Mouse (Mus musculus): ENCODE data around the gene Cnnm3.

Cnnm3 gene

DNA sequence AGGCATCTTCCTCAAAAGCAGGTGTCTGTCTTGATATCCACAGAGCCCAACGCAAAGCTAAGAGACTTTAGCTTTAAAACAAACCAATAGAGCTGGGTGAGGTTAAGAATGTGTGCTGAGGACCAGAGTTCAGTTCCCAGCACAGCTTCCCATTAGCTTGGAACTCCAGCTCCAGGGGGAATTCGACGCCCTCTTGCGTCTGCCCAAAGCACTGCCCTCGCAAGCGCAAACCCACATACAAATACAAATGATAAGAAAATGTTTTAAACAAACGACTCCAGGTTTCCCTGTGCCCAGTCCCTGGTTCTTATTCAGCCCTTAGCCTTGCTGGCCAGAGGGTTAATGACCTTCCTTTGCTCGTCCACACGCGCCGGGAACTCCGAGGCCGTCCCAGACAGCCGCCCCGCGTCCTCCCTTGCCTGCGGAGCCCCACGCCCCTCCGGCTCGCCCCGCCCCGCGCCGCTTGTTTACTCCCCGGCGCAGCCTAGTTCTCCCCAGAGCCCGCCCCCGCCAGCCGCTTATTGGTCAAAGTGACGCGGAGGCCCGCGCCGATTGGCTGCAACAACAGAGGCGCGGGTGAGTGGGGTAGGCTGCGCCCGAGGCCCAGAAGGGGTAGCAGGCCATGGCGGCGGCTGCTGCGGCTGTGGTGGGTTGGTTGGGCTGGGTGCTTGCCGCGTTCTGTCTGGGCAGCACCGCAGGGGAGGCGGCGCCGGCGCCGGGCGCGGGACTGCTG lies at the start of gene Cnnm3:
Cnnm3 (plus strand) TSS at position 579 of the 733 bp plus-strand sequence.
- DNase-seq (ENCODE audit: low spot score), result peak; percentile 96

DNA sequence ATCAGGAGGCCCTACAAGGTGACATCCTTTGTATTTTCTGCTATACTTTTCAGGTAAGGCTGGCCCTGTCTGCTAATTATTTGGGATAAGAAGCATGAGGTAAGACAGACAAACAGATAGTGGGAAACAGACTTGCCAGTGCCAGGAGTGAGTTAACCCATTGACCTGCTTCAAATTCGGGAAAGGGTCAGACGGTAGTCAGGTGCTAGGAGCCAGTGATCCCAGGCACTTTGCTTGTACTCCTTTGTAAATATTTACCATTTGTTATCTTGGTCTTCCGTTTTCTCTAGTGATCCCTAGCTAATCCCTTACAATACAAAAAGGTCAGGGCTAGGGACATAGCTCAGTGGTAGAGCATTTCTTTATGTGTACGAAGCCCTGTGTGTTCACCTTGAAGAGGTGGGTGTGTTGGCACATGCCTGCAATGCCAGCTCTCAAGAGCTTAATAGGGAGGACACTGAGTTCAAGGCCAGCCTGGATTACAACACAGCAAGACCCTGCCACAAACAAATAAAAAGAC lies 46.0 kb upstream of the Cnnm3 start:
- DNase-seq (ENCODE audit: low spot score), result no peak

- DNase-seq (ENCODE audit: low spot score), result no peak
Measured at GRCm38 (mm10) chr1:36467446-36467845, 44.2 kb upstream of the Cnnm3 start.

DNA sequence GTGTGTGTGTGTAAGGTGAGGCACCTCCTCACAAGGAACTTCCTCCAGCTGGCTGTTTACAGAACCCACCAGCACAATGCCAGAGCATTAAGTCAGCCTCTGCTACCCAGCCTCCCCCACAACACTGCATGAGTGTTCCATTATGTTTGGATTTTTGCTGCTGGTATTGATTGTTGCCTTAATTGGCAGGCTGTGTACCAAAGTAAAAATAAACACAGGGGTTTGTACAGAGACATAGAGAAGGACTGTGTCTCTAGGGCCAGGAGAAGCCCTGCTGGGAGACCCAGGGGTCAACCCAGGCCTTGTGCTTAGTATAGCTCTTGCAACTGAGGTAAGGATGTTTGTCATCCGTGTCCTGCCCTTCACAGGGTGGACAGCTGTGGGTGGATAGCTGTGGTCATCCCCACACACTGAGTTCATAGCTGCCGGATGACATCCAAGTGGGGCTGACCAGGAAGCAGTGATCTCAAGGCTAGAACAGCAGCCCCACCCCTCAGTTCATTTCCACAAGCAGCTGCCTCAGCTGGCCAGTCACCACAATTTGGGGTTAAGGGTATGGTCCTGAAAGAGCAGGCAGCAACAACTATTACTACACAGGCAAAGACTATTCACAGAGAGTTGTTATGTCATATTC lies 41.7 kb upstream of the Cnnm3 start:
- DNase-seq (ENCODE audit: low spot score), result no peak

DNA sequence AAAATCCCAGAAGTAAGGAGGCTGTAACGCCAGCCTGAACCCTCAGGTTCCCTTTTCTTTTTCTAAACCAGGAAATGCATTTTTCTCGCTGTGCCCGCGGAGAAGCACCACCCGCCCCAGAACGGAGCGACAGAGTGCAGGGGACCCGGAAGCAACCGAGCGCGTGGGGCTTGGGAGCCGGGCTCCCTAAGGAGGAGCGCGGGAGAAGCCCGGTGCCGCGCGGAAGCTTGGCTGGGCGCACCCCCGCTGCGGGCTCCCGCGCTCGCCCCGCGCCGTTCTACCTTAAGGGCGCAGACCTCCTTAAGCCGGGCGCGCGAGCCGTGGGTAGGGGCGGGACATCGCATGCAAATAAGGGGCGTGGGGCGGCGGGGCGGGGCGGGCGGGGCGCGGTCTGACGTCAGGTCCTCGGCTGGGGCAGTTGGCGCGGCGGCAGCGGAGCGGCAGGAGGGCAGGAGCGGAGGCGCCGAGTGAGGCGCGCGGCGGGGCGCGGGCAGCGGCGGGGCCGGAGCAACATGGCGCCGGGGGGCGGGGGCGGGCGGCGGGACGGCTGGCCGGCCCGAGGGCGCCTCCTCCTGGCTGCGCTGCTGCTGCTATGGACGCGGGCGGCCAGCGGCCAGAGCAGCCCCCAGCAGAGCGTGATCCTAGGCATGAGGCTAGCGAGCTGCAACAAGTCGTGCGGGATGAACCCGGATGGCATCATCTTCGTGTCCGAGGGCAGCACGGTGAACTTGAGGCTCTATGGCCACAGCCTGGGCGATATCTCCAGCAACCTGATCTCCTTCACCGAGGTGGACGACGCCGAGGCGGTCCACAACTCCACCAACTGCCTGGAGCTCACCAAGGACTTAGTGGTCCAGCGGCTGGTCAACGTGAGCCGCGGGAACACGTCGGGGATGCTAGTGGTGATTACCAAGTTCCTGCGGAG lies 40.2 kb upstream of the Cnnm3 start, which contains the start of gene Cnnm4:
Cnnm4 (plus strand) TSS at position 440 of the 925 bp plus-strand sequence.
- peak; percentile 70 for DNase-seq (ENCODE audit: low spot score)

GRCm38 (mm10) chr1:36472106-36472440 lies 39.6 kb upstream of the Cnnm3 start:
- DNase-seq (ENCODE audit: low spot score), result no peak

- no peak for DNase-seq (ENCODE audit: low spot score)
Measured at GRCm38 (mm10) chr1:36473211-36473780, 38.4 kb upstream of the Cnnm3 start.

DNA sequence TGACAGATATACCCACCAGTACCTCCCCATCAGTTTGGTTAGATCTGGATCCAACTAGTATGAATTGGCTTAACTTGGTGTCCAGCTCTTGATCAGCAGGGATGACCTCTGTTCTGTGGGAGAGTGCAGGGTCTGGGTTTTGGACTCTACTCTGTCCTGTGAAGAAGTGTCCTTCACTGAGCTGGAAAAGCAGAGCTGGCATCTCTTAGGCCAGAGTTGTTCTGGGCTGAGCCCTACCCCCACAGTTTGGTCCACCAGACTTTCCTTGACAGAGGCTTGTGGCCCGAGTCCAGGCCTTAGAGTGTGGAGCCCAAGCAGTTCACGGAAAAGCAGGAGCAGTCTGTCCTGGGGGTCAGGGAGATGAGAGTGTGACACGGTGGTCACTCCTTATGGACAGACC lies 37.0 kb upstream of the Cnnm3 start:
- DNase-seq (ENCODE audit: low spot score), result no peak

DNA sequence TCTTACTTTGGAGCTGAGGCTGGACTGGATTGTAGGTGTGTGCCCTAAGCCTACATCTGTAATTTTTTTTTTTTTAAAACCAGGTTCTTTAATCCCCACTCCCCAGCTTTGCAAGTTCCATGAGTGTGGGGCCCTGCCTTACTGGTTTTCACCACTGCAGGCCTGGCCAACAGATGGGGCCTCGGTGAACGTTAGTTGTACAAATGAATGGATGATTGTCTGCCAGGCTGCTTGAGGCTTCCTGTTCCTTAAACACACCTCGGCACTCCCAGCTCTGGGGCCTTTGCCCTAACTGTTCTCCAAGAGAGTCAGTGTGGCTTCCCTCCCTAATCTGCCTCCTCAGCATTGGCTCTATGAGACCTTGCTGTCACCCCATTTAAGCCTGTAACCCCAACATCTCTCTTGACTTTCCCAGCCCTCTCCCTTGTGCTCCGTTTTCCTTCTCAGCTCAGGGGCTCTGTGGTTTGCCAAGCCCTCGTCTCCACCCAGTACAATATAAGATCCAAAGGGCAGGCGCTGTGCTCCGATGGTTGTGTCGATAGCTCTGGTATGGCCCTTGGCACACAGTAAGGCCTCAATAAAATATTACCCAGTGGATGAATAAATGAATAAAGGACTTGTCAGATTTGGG lies 36.1 kb upstream of the Cnnm3 start:
- DNase-seq (ENCODE audit: low spot score), result no peak

GRCm38 (mm10) chr1:36476426-36476825 lies 35.2 kb upstream of the Cnnm3 start:
- DNase-seq (ENCODE audit: low spot score), result no peak

- DNase-seq (ENCODE audit: low spot score), result no peak
Measured at GRCm38 (mm10) chr1:36478343-36478795, 33.3 kb upstream of the Cnnm3 start.

DNA sequence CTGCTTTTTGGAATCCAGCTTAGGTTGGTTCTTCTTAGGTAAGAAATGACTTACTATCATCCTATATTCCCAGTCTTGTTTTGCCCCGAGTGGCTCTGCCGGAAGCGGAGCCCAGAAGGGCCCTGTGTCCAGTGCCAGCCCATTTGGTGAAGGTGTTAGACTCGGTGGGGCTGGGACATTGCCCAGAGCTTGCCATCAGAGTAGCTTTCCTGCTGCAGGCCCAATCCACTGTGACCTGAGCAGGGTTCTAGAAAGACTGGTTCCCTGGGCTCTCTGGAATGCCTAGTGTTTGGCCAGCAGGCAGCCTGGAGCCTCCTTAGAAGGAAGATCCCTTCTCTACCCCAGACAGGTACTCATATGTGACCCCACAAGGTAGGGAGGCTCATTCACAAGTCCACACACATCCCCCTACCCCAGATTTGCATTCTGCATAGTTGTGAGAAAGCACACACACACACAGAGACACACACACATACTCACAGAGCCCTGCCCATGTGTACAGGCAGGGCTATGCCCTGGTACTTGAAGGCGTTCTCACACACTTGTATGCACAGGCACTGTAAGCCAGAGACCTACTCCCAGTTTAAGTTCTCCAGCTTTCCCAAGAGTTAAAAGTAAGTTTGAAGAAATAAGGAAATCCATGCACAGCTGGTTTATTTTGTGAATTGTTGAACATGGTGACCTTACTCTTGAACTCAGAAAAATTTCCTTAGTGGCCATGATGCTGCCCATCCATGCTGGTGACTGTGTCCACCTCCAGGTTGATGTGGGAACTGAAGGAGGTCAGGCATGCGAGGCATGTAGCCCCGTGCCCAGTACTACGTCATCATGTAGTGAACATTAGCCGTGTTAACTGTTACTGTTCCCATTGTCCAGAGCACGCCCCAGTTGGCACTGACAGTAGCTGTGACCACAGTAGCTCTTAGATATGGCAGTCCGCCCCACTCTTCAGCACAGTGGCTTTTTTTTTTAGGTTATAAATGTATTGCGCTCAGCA lies 31.5 kb upstream of the Cnnm3 start:
- no peak for DNase-seq (ENCODE audit: low spot score)

DNA sequence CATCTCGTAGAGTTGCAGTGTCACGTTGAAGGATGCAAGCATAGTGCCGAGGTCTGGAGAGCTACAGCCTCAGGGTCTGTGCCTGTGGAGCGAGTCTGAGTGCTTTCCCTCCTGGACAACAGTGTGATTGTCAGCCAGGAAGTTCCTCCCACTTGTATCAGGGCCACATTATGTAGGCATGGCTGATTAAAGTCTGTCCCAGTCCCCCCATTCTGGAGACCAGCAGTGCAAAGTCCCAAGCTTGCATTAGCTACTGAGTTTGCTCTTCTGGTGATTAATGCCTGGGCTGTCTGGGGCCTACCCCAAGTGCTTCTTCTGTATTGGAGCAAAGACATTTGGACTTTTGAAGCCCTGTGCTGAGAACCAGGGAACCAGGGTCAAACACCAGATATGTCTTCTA lies 27.8 kb upstream of the Cnnm3 start:
- no peak for DNase-seq (ENCODE audit: low spot score)

GRCm38 (mm10) chr1:36485080-36485479 lies 26.6 kb upstream of the Cnnm3 start:
- DNase-seq (ENCODE audit: low spot score), result no peak

DNA sequence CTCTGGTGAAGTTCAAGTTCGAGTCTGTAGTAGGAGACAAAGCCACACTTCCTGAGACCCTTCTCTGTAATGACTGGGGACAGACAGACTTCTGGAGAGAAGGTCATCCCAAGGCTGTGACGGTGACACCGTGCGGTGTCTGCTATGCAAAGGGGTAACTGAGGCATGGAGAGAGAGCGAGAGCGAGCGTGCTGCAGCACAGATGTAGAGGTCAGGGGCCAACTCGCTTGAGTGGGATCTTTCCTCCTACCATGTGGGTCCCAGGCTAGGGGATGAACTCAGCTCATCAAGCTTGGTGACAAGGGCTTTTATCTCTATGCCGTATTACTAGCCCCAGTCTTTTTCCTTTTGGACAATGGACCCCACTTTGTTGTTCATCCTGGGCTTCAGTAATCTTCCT lies 24.6 kb upstream of the Cnnm3 start:
- no peak for DNase-seq (ENCODE audit: low spot score)

GRCm38 (mm10) chr1:36489661-36490060 lies 22.0 kb upstream of the Cnnm3 start:
- DNase-seq (ENCODE audit: low spot score), result no peak

GRCm38 (mm10) chr1:36492416-36493139 lies 19.1 kb upstream of the Cnnm3 start:
- no peak for DNase-seq (ENCODE audit: low spot score)

GRCm38 (mm10) chr1:36493299-36493698 lies 18.4 kb upstream of the Cnnm3 start:
- no peak for DNase-seq (ENCODE audit: low spot score)

DNA sequence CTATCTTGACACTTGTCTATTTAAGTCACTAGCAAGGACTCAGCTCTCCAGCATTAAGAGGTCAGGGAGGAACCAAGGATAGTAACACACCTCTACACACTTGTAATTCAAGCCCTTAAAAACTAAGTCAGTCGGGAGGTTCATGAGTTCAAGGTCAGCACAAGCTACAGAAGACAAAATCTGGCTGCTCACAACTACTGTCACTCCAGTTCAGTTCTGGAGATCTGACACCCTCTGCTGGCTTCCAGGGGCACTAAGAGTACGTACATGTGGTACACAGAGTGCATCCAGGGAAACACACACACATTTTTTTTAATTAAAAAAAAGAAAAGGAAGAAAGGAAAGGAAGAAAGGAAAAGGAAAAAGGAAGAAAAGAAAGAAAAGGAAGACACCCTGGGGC lies 14.9 kb upstream of the Cnnm3 start:
- no peak for DNase-seq (ENCODE audit: low spot score)

DNA sequence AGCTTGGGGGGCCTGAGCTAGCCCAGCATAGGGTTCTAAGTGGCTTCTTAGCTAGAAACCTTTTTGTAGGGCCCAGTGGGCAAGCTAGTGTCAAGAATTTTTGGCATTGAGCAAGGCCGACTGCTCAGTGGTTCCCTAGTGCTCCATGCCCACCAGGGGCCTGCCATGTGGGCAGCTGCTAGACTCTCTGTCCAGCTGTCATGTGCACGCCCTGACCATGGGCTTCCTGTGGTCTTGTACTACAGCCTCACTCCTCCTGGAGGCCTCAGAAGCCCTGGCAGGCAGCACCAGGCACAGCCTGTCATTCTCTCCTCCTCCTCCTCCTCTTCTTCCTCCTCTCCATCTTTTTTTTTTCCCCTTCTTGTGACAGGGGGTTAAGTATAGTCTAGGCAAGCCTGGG lies 14.4 kb upstream of the Cnnm3 start:
- DNase-seq (ENCODE audit: low spot score), result no peak
